Mouse (Mus musculus): Measurements from ENCODE around the gene Ripor1. TPM values are rescaled to one million over a fixed set of nuclear protein-coding genes. Genes with fewer than 3 reads are reported as not detected.
"Not testable (repeated sequence)": the region's sequence is repeated elsewhere in the genome, so short reads cannot be mapped to it uniquely, and the experiment has no call there.

Gene Ripor1
- total RNA-seq (2014; rRNA removed; ENCODE audit: low replicate concordance) (10.6 and 15.9 TPM in 2 replicates), polyA plus RNA-seq (2015; fragmentation: Nextera tagmentation; extraction: Ambion mirVana) (21.2 and 22.2 TPM in 2 replicates)

DNA sequence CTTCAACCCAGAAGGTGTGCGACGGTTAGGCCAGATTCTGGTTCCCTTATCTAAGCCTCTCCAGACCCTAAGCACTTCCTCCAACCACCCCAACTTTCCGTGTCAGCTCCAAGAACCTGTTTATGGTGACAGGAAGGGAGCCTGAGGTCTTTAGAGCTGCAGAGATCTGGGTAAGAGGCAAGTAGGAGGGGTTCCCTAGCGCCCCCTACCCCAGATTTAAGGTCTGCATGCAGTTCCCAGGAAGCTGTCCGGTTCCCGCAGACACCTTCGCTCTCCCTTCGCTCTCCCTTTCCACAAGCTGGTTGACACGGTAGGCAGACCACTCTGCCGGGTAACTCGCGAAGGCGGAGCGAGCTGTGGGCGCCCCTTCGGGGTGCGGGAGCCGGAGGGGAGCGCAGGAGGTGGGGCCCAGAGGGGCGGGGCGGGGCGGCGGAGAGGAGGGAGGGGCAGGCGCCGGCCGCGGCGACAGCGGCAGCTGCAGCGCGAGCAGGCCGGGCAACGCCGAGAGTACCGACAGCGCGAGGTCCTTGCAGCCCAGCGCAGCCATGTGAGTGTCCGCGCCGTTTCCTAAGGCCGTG is at the start of gene Ripor1:
TSS of gene Ripor1 (plus strand) at position 452 of the 578 bp plus-strand sequence.
- H3K4me3 ChIP-seq (ENCODE audit: low read depth, low read length): peak within 1 kb of the TSS; percentile 85
- WGBS: 2% methylated on average over 15 of the region's 42 CpGs
- peak; percentile 72 for DNase-seq (ENCODE audit: low spot score)
- no peaks in the 10 kb centered on the region for H3K27me3 ChIP-seq (ENCODE audit: control insufficient read depth, insufficient read depth, low read length)
- ATAC-seq (ENCODE audit: insufficient read depth, low read depth): peak; percentile 74
- H3K36me3 ChIP-seq (replicated peaks; ENCODE audit: control insufficient read depth, insufficient read depth, low read length): no peaks in the 10 kb centered on the region
- TF ChIP-seq CTCF (IDR thresholded peaks at IDR 0.05; ENCODE audit: low read depth) (peak; percentile 53), EP300 (IDR thresholded peaks at IDR 0.05; ENCODE audit: low read depth) (peak; percentile 48; the same call in 1 of the 2 replicates)
- H3K4me2 ChIP-seq (ENCODE audit: low read depth, low read length): peak within 1 kb of the TSS; percentile 81
- no peaks in the 10 kb centered on the region for H3K9me3 ChIP-seq (replicated peaks; ENCODE audit: control insufficient read depth, low read length)
- H3K4me1 ChIP-seq (ENCODE audit: control insufficient read depth, insufficient read depth): peaks cover 20% of the 10 kb centered on the region
- peak within 1 kb of the TSS; percentile 85 for H3K9ac ChIP-seq (replicated peaks; ENCODE audit: low read depth, low read length)
- peak within 1 kb of the TSS; percentile 94 for H3K27ac ChIP-seq (ENCODE audit: low read depth)

DNA sequence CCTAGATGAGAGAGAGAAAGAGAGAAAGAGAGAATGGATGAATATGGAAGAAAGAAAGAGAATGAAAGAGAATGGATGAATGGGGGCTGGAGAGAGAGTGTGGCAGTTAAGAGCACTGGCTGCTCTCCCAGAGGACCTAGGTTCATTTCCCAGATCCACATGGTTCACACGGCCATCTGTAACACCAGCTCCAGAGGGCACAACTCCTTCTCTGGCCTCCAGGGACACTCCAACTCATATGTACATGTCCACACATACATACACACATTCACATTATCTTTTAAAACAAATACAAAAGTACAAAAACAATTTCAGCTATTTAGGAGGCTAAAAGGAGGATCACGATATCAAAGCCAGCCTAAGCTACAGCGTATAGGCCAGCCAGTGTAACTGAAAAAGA is 42.2 kb upstream of the Ripor1 start:
- Histone ChIP-seq H3K27ac (ENCODE audit: low read depth) (no peak overlapping the region), H3K9ac (replicated peaks; ENCODE audit: low read depth, low read length) (no peak overlapping the region), H3K27me3 (ENCODE audit: control insufficient read depth, insufficient read depth, low read length) (no peaks in the 10 kb centered on the region), H3K36me3 (replicated peaks; ENCODE audit: control insufficient read depth, insufficient read depth, low read length) (peaks cover 4% of the 10 kb centered on the region; the same call in 1 of the 2 replicates), H3K4me3 (ENCODE audit: low read depth, low read length) (no peak overlapping the region), H3K4me1 (ENCODE audit: control insufficient read depth, insufficient read depth) (peaks cover 20% of the 10 kb centered on the region), H3K9me3 (replicated peaks; ENCODE audit: control insufficient read depth, low read length) (no peaks in the 10 kb centered on the region), H3K4me2 (ENCODE audit: low read depth, low read length) (no peak overlapping the region)
- no peak for TF ChIP-seq EP300 (IDR thresholded peaks at IDR 0.05; ENCODE audit: low read depth)
- ATAC-seq (ENCODE audit: insufficient read depth, low read depth) (no peak), DNase-seq (ENCODE audit: low spot score) (no peak)
- 82% methylated on average over 3 of the region's 3 CpGs for WGBS

DNA sequence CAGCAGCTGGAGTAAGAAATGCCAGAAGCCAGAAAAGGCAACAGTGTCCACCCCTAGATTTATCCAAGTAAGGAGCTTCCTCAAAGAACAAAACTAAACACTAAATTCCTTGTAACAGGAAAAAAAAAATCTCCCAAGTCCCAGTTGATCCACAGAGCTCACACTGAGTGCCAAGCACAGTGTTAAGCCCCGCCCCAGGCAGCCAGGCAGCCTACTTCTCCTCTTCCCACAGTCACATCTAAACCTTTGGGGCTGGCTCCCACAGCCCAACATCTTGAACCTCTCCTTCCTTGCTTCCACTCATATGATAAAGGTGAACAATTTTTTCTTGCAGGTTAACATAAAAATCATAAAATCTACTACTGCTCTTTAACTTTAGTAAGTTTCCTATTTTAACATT is 41.2 kb upstream of the Ripor1 start:
- no peak overlapping the region for H3K4me2 ChIP-seq (ENCODE audit: low read depth, low read length)
- WGBS: 89% methylated on average over 1 of the region's 1 CpGs
- TF ChIP-seq EP300 (IDR thresholded peaks at IDR 0.05; ENCODE audit: low read depth) (no peak), CTCF (IDR thresholded peaks at IDR 0.05; ENCODE audit: low read depth) (no peak)

DNA sequence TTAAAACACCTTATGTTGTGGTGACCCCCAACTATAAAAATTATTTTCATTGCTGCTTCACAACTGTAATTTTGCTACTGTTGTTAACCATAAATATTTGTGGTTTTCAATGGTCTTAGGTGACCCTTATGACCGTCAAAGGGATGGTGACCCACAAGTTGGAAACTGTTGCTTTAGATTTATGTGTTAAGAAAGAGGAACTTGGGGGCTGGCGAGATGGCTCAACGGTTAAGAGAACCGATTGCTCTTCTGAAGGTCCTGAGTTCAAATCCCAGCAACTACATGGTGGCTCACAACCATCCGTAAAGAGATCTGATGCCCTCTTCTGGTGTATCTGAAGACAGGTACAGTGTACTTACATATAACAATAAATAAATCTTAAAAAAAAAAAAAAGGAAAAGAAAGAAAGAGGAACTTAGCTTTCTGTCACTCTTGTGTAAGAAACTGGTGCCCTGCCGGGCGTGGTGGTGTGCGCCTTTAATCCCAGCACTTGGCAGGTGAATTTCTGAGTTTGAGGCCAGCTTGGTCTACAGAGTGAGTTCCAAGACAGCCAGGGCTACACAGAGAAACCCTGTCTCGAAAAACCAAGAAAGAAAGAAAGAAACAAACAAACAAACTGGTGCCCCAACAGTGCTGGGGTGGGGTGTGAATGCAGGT is 40.4 kb upstream of the Ripor1 start:
- DNase-seq (ENCODE audit: low spot score); ATAC-seq (ENCODE audit: insufficient read depth, low read depth); H3K36me3 ChIP-seq (replicated peaks; ENCODE audit: control insufficient read depth, insufficient read depth, low read length); H3K27me3 ChIP-seq (ENCODE audit: control insufficient read depth, insufficient read depth, low read length); H3K9me3 ChIP-seq (replicated peaks; ENCODE audit: control insufficient read depth, low read length): not testable (repeated sequence)
- H3K4me1 ChIP-seq (ENCODE audit: control insufficient read depth, insufficient read depth): peaks cover 20% of the 10 kb centered on the region
- H3K4me2 ChIP-seq (ENCODE audit: low read depth, low read length): peak overlapping the region; percentile 92
- H3K9ac ChIP-seq (replicated peaks; ENCODE audit: low read depth, low read length): peak overlapping the region; percentile 77; the same call in 1 of the 2 replicates
- WGBS: 79% methylated on average over 9 of the region's 9 CpGs
- peak overlapping the region; percentile 77; the same call in 1 of the 2 replicates for H3K27ac ChIP-seq (ENCODE audit: low read depth)
- H3K4me3 ChIP-seq (ENCODE audit: low read depth, low read length): peak overlapping the region; percentile 68

More for the DNA sequence above, 41.2 kb upstream of the Ripor1 start:
- ATAC-seq (ENCODE audit: insufficient read depth, low read depth): no peak
- no peaks in the 10 kb centered on the region for H3K9me3 ChIP-seq (replicated peaks; ENCODE audit: control insufficient read depth, low read length)
- peaks cover 20% of the 10 kb centered on the region for H3K4me1 ChIP-seq (ENCODE audit: control insufficient read depth, insufficient read depth)
- H3K9ac ChIP-seq (replicated peaks; ENCODE audit: low read depth, low read length): no peak overlapping the region
- H3K36me3 ChIP-seq (replicated peaks; ENCODE audit: control insufficient read depth, insufficient read depth, low read length): 0 out of 2 replicates have a peak, but pooled peaks cover 4% of the 10 kb centered on the region
- no peak overlapping the region for H3K4me3 ChIP-seq (ENCODE audit: low read depth, low read length)
- no peaks in the 10 kb centered on the region for H3K27me3 ChIP-seq (ENCODE audit: control insufficient read depth, insufficient read depth, low read length)
- H3K27ac ChIP-seq (ENCODE audit: low read depth): no peak overlapping the region
- DNase-seq (ENCODE audit: low spot score): no peak

DNA sequence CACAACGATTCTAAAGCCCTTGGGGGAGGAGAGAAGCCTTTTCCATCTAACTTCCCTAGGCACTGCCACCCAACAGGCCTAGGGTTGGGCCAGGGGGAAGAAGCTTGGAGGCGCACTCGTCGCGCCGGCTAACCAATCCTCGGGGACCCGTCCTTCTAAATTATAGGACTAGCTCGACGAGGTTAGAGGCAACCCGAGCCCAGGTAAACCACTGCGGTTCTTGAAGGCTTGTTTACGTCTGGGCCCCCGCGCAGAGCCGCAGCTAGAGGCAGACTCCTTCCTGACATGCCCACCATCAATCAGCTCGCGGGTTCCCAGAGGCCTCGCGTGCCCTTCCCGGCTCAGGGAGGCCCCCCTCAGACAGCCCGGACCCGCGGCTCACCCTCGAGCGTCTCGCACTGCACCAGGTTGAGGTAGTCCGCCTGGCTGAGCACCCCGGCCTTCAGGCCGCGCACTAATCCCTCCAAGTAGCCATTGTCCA is 39.6 kb upstream of the Ripor1 start:
- Histone ChIP-seq H3K4me1 (ENCODE audit: control insufficient read depth, insufficient read depth) (peaks cover 20% of the 10 kb centered on the region), H3K9ac (replicated peaks; ENCODE audit: low read depth, low read length) (peak overlapping the region; percentile 77), H3K27me3 (ENCODE audit: control insufficient read depth, insufficient read depth, low read length) (no peaks in the 10 kb centered on the region), H3K9me3 (replicated peaks; ENCODE audit: control insufficient read depth, low read length) (no peaks in the 10 kb centered on the region), H3K4me3 (ENCODE audit: low read depth, low read length) (peak overlapping the region; percentile 68), H3K27ac (ENCODE audit: low read depth) (peak overlapping the region; percentile 77), H3K4me2 (ENCODE audit: low read depth, low read length) (peak overlapping the region; percentile 92), H3K36me3 (replicated peaks; ENCODE audit: control insufficient read depth, insufficient read depth, low read length) (no peaks in the 10 kb centered on the region)
- TF ChIP-seq EP300 (IDR thresholded peaks at IDR 0.05; ENCODE audit: low read depth) (no peak), CTCF (IDR thresholded peaks at IDR 0.05; ENCODE audit: low read depth) (no peak)
- DNase-seq (ENCODE audit: low spot score) (peak; percentile 28), ATAC-seq (ENCODE audit: insufficient read depth, low read depth) (peak; percentile 55)
- WGBS: under 1% methylated on average over 30 of the region's 31 CpGs
